Mouse (Mus musculus) liver, embryonic 14.5 days (tissue): ENCODE data around the gene Mok.

Source experiments
- CTCF ChIP-seq: IDR thresholded peaks from 2 replicates; pipeline ENCODE4 v1.5.1; 2016; ENCODE audit warnings: antibody characterized with exemption, low read depth, control low read depth
- EP300 ChIP-seq: IDR thresholded peaks from 2 replicates; pipeline ENCODE4 v1.6.1; 2016; ENCODE audit warnings: antibody characterized with exemption, low read depth

DNA sequence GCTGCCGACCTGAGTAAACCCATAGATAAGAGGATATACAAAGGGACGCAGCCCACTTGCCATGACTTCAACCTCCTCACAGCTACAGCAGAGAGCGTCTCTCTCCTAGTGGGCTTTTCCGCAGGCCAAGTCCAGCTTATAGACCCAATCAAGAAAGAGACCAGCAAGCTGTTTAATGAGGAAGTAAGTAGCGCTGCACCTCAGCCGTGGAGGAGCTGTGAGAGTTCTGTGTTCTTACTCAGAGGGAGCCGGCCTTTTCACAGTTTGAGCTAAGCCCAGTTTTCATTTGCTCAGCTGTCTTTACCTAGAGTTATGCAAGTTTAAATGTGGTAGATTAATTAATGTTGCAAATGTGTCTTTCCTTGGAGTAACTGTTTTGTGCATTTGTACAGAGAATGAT lies 61.4 kb downstream of the Mok start:
- TF ChIP-seq EP300: no peak
- TF ChIP-seq CTCF: no peak
